Mouse (Mus musculus) megakaryocyte, embryonic 14.5 days (primary cell): ENCODE measurements around the gene Wdfy1.

ENCODE experiments used
- FLI1 ChIP-seq: IDR thresholded peaks from 2 replicates; pipeline ENCODE4 v1.6.1; 2012; ENCODE audit warnings: low read length, inconsistent platforms, mixed read lengths
- GATA1 ChIP-seq: IDR thresholded peaks from 3 replicates; pipeline ENCODE4 v1.6.1; 2012; ENCODE audit warnings: mixed read lengths, low read length, inconsistent platforms, borderline replicate concordance

GRCm38 (mm10) chr1:79822806-79823525, 47.0 kb upstream of the Wdfy1 start:
- TF ChIP-seq GATA1, result no peak
- no peak for TF ChIP-seq FLI1
